Mouse (Mus musculus) stomach, postnatal 0 days (tissue): ENCODE measurements around the gene Nubp1. TPM values are rescaled to one million over a fixed set of nuclear protein-coding genes. Genes with fewer than 3 reads are reported as not detected.

Experiments used
- ATAC-seq: fragments of 200-750 bp; cut with Nextera tagmentation; 2 replicates; pipeline ENCODE4 v1.8.0; 2017; ENCODE audit not compliant: low FRiP score, low TSS enrichment
- DNase-seq: peaks from one replicate; pipeline ENCODE4 v3.0.0-alpha.2; 2016; ENCODE audit warnings: low spot score
- H3K27ac ChIP-seq: fragments of 300-500 bp; sonication (generic); replicated peaks from 2 replicates; pipeline ENCODE4 v1.5.1; 2014; ENCODE audit warnings: mild to moderate bottlenecking, control low read depth
- H3K27me3 ChIP-seq: fragments of 300-500 bp; sonication (generic); 2 replicates; pipeline ENCODE4 v1.6.1; 2014; ENCODE audit warnings: low read length; ENCODE audit not compliant: control insufficient read depth, insufficient read depth
- H3K36me3 ChIP-seq: fragments of 300-500 bp; sonication (generic); 2 replicates; pipeline ENCODE4 v1.6.1; 2014; ENCODE audit warnings: low read length, mixed read lengths; ENCODE audit not compliant: control insufficient read depth, insufficient read depth
- H3K4me1 ChIP-seq: fragments of 300-500 bp; sonication (generic); replicated peaks from 2 replicates; pipeline ENCODE4 v1.6.1; 2014; ENCODE audit warnings: antibody characterized with exemption; ENCODE audit not compliant: control insufficient read depth, insufficient read depth
- H3K4me2 ChIP-seq: fragments of 300-500 bp; sonication (generic); replicated peaks from 2 replicates; pipeline ENCODE4 v1.6.1; 2014; ENCODE audit warnings: low read depth, mild to moderate bottlenecking, control low read depth, moderate library complexity
- H3K4me3 ChIP-seq: fragments of 300-500 bp; sonication (generic); 2 replicates; pipeline ENCODE4 v1.5.1; 2014; ENCODE audit warnings: low read depth, low read length, control low read depth
- H3K9ac ChIP-seq: fragments of 300-500 bp; sonication (generic); 2 replicates; pipeline ENCODE4 v1.6.1; 2014; ENCODE audit warnings: mild to moderate bottlenecking, low read length, control low read depth, mixed read lengths
- H3K9me3 ChIP-seq: fragments of 300-500 bp; sonication (generic); 2 replicates; pipeline ENCODE4 v1.6.1; 2016; ENCODE audit warnings: low read length; ENCODE audit not compliant: control insufficient read depth
- CTCF ChIP-seq: IDR thresholded peaks from 2 replicates; pipeline ENCODE4 v1.5.1; 2016; ENCODE audit warnings: antibody characterized with exemption, low read depth, mild to moderate bottlenecking, moderate library complexity
- EP300 ChIP-seq: optimal IDR thresholded peaks from 2 replicates; pipeline ENCODE3; 2016; ENCODE audit warnings: antibody characterized with exemption
- WGBS: fragments of 180-500 bp; shearing (Covaris S2); extraction: QIAGEN DNeasy Blood & Tissue Kit; methylation state at CpG from one replicate; pipeline ENCODE4 v1.1.7; 2014; 5-methylcytosine and 5-hydroxymethylcytosine counted together
- polyA plus RNA-seq: library from polyadenylated mRNA; unstranded; fragments of >200 nt; fragmentation: Nextera tagmentation; extraction: Ambion mirVana; gene quantifications from 2 replicates; pipeline ENCODE4 v1.2.1, GENCODE M21; 2015

Gene Nubp1
- polyA plus RNA-seq = 31.0 and 33.8 TPM in 2 replicates

GRCm38 (mm10) chr16:10411764-10412746 is at the start of gene Nubp1:
TSS of gene Nubp1 (plus strand) at chr16:10411948.
- no peak for TF ChIP-seq EP300
- peak; percentile 41 for TF ChIP-seq CTCF
- DNase-seq = peak; percentile 91
- ATAC-seq = peak; percentile 97
- 3% methylated on average over 56 of the region's 56 CpGs for WGBS
- peak within 1 kb of the TSS; percentile 63 for H3K4me2 ChIP-seq
- no peaks in the 10 kb centered on the region for H3K4me1 ChIP-seq
- peak within 1 kb of the TSS; percentile 70 for H3K9ac ChIP-seq
- H3K27me3 ChIP-seq = no peaks in the 10 kb centered on the region
- H3K27ac ChIP-seq = peak within 1 kb of the TSS; percentile 90
- no peaks in the 10 kb centered on the region for H3K9me3 ChIP-seq
- 0 out of 2 replicates have a peak, but pooled peaks cover 6% of the 10 kb centered on the region for H3K36me3 ChIP-seq
- peak within 1 kb of the TSS; percentile 60 for H3K4me3 ChIP-seq

GRCm38 (mm10) chr16:10363061-10363460 is 48.7 kb upstream of the Nubp1 start:
- TF ChIP-seq CTCF = no peak
- no peak for TF ChIP-seq EP300
- no peaks in the 10 kb centered on the region for H3K27me3 ChIP-seq
- no peaks in the 10 kb centered on the region for H3K9me3 ChIP-seq
- 59% methylated on average over 1 of the region's 1 CpGs for WGBS
- H3K27ac ChIP-seq = no peak overlapping the region
- no peak overlapping the region for H3K9ac ChIP-seq
- no peak overlapping the region for H3K4me3 ChIP-seq
- H3K36me3 ChIP-seq = no peaks in the 10 kb centered on the region
- no peak overlapping the region for H3K4me2 ChIP-seq
- no peaks in the 10 kb centered on the region; the same call in 1 of the 2 replicates for H3K4me1 ChIP-seq
- DNase-seq (no peak), ATAC-seq (no peak)

- ATAC-seq (peak; percentile 41; the same call in 1 of the 2 replicates), DNase-seq (no peak)
- Histone ChIP-seq H3K4me3 (no peak overlapping the region), H3K36me3 (no peaks in the 10 kb centered on the region), H3K27me3 (no peaks in the 10 kb centered on the region), H3K4me2 (no peak overlapping the region), H3K4me1 (peaks cover 4% of the 10 kb centered on the region; the same call in 1 of the 2 replicates), H3K9ac (no peak overlapping the region; the same call in 1 of the 2 replicates), H3K9me3 (no peaks in the 10 kb centered on the region), H3K27ac (peak overlapping the region; percentile 85)
- TF ChIP-seq CTCF (no peak), EP300 (no peak)
- WGBS = 50% methylated on average over 4 of the region's 4 CpGs
These were observed 46.0 kb upstream of the Nubp1 start for GRCm38 (mm10) chr16:10365796-10366195.

GRCm38 (mm10) chr16:10366240-10367217 is 45.2 kb upstream of the Nubp1 start:
- Histone ChIP-seq H3K36me3 (no peaks in the 10 kb centered on the region), H3K27ac (peak overlapping the region; percentile 85), H3K4me1 (peaks cover 4% of the 10 kb centered on the region; the same call in 1 of the 2 replicates), H3K4me3 (no peak overlapping the region), H3K9ac (no peak overlapping the region; the same call in 1 of the 2 replicates), H3K9me3 (no peaks in the 10 kb centered on the region), H3K27me3 (no peaks in the 10 kb centered on the region), H3K4me2 (no peak overlapping the region)
- 53% methylated on average over 14 of the region's 14 CpGs for WGBS
- TF ChIP-seq EP300 (peak; percentile 58), CTCF (no peak)
- ATAC-seq (peak; percentile 78), DNase-seq (peak; percentile 69)

GRCm38 (mm10) chr16:10369468-10369934 is 42.2 kb upstream of the Nubp1 start:
- no peak overlapping the region for H3K4me3 ChIP-seq
- no peaks in the 10 kb centered on the region for H3K27me3 ChIP-seq
- DNase-seq (no peak), ATAC-seq (no peak)
- H3K36me3 ChIP-seq = no peaks in the 10 kb centered on the region
- H3K4me1 ChIP-seq = peaks cover 7% of the 10 kb centered on the region
- no peak for TF ChIP-seq CTCF
- TF ChIP-seq EP300 = no peak
- no peaks in the 10 kb centered on the region for H3K9me3 ChIP-seq
- H3K27ac ChIP-seq = peak overlapping the region; percentile 53
- H3K9ac ChIP-seq = no peak overlapping the region
- WGBS = 63% methylated on average over 3 of the region's 3 CpGs
- H3K4me2 ChIP-seq = no peak overlapping the region
